Mouse (Mus musculus) G1E (cell line): ENCODE results near the gene Apoc2.

Source experiments
- CTCF ChIP-seq: IDR thresholded peaks from 2 replicates; pipeline ENCODE4 v1.5.1; 2012; ENCODE audit warnings: low read depth, low read length, inconsistent platforms, mixed read lengths
- GATA1 ChIP-seq: IDR thresholded peaks from 2 replicates; pipeline ENCODE4 v1.6.1; 2012; ENCODE audit warnings: borderline replicate concordance, low read length, inconsistent platforms, mixed read lengths
- GATA2 ChIP-seq: IDR thresholded peaks from 2 replicates; pipeline ENCODE4 v1.6.1; 2012; ENCODE audit warnings: low read depth, low read length, inconsistent platforms, borderline replicate concordance
- POLR2AphosphoS5 ChIP-seq: IDR thresholded peaks from 2 replicates; pipeline ENCODE4 v1.6.1; 2012; ENCODE audit warnings: low read depth, low read length, inconsistent platforms; ENCODE audit not compliant: insufficient replicate concordance
- TAL1 ChIP-seq: conservative IDR thresholded peaks from 2 replicates; pipeline ENCODE4 v1.6.1; 2012; ENCODE audit warnings: low read depth, low read length, inconsistent platforms, mixed read lengths

DNA sequence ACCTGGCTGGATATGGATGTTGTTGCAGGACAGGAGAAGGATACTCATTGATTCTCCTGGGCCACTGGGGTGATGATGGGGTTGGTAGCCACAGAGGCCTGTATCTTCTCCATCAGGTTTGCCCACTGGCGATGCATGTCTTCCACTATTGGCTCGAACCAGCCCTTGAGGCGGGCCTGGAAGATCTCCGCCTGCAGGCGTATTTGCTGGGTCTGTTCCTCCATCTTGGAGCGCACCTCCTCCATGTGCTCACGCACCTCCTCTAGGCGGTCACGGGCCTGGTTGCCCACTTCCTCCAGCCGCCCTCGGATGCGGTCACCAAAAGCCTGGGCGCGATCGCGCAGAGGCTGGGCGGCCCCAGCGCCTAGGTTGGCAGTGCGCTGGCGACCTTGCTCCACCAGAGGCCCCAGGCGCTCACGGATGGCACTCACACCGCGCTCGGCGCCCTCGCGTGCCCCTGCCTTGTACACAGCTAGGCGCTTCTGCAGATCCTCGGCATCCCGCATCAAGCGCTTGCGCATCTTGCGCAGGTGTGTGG is 18.7 kb upstream of the Apoc2 start:
- no peak for TF ChIP-seq CTCF
- TF ChIP-seq GATA1 = no peak
- no peak for TF ChIP-seq TAL1
- TF ChIP-seq GATA2 = no peak
- TF ChIP-seq POLR2AphosphoS5 = no peak
